Mouse (Mus musculus): ENCODE data around the gene Tut1.

The Tut1 gene

GRCm38 (mm10) chr19:8982303-8983149, 28.9 kb downstream of the Tut1 start:
- in situ Hi-C loops (cut with MseI, MboI), result no loop called here

- in situ Hi-C loops (cut with MseI, MboI), result no loop called here
Measured at GRCm38 (mm10) chr19:8983150-8983650, 29.6 kb downstream of the Tut1 start.

DNA sequence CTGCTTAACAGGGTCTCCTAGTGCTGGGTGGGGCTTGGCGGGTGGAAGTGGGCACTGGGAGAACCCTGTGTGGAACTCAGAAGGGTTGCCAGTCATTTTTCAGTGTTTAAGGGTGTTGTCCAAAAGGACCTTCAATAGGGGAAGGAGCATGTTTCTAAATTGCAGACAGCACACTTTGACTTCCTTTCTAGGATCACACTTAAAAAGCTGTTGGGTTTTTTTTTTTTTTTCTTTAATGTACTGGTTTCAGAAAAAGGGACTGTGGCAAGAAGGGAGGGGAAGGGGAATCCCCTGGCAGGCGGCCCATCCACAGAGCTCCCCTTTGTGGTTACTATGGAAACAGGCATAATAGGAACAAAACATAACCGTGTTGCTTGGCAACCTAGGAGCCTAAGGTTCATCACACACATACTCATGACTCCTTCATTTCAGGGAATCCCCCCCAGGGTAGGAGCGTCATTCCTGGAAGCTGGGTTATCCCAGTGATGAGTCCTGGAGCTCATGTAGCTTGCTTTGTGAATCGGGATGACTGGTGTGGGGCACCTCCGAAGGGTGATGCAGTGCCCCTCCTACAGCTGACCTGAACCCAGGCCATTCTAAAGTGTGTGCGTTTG, 30.7 kb downstream of the Tut1 start:
- in situ Hi-C loops (cut with MseI, MboI), result no loop called here

DNA sequence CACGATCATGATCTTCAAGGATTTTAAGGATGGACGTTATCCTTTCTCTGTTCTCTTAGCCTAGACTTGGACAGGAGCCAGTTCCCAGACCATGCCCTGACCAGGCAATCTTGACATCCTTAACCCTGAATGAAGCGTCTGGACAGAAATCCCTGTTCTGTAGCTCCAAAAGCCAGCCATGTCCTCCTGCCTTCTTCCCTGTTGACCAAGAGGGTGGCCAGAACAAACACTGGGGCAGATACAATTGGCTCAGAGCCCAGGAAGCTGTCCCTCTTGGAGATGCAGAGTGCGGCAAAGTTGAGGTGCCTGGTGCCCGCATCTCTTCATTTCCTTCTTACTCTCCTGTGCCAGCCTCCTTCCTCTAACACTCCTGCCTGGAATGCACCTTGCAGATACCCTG, 32.2 kb downstream of the Tut1 start:
- in situ Hi-C loops (cut with MseI, MboI), result no loop called here

- in situ Hi-C loops (cut with MseI, MboI), result no loop called here
Measured at GRCm38 (mm10) chr19:8987816-8988215, 34.2 kb downstream of the Tut1 start.

- in situ Hi-C loops (cut with MseI, MboI), result no loop called here
Measured at GRCm38 (mm10) chr19:8988346-8989065, 34.9 kb downstream of the Tut1 start.

DNA sequence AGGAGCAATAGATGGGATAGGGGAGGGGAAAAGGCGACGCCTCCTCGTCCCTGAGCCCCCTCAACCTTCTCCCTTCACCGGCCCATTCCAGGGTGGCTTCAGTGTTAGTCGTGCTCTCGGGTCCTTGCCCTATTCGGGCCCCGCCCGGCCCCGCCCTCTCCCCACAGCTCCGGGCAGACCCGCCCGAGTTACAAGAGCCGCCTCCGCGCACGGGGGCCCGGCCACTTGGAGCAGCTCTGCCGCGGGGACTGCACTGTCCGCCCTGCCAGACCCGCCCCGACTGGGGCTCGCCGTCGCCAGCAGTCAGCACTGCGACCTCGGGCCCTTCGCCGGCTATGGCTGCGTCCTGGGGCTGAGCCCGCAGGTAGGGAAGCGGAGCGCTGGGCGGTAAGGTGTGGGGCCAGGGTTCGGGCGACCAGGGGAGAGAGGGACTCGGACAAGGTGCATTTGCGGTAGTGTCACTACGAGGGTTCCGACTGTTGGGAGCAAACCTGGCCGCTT, 35.5 kb downstream of the Tut1 start, which contains the start of gene Ahnak:
Gene Ahnak, plus strand, starts transcription at position 219 of the 501 bp plus-strand sequence.
- in situ Hi-C loops (cut with MseI, MboI), result no loop called here

- in situ Hi-C loops (cut with MseI, MboI), result loop anchor here (5.0 kb wide), 1 partner anchor 93 kb away; no protein-coding TSS in a partner anchor
Measured at GRCm38 (mm10) chr19:8989567-8990431, 36.2 kb downstream of the Tut1 start.

GRCm38 (mm10) chr19:8990432-8991102, 36.9 kb downstream of the Tut1 start:
- in situ Hi-C loops (cut with MseI, MboI), result loop anchor here (5.0 kb wide), 1 partner anchor 92 kb away; no protein-coding TSS in a partner anchor

- in situ Hi-C loops (cut with MseI, MboI), result loop anchor here (5.0 kb wide), 1 partner anchor 91 kb away; no protein-coding TSS in a partner anchor
Measured at GRCm38 (mm10) chr19:8991245-8991870, 37.7 kb downstream of the Tut1 start.

DNA sequence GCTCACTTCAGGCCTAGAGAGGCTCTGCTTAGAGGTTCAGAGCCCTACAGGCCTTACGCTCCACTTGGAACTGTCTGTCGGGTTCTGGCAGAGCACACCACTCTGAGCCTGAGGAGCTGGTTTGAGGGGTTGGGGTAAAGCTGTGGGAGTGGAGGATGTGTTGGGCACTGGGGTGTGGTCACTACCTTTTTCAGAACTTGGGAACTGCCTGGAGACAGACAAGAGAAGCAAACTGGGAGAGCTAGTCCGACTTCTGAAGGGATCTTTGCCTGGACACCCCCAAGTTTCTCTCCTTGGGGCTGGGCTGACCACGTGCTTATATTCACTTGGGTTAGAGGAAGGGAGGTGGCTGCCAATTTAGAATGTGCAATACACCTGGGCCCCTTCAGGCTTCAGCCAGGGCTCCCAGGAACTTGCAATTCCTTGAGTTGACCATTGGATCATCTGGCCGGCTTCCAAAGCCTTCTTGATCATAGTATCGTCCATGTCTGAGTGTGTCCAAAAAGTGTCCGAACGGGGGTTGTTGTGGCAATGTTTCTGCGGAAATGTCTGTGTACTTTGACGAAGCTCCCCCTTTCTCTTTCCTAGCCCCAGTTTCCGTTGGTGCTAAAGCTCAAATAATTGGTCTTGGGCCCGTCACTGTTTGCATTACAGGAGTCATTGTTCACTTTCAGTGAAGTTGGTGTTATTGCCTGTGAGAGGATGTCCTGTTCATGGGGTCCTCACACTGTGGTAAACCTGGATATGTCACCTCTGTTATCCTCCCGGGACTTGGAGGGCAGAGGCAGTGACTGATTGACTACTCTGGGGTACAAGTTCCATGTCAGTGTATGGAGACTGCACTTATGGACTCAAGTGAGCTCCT, 38.5 kb downstream of the Tut1 start:
- in situ Hi-C loops (cut with MseI, MboI), result loop anchor here (5.0 kb wide), 1 partner anchor 90 kb away; no protein-coding TSS in a partner anchor

- in situ Hi-C loops (cut with MseI, MboI), result loop anchor here (5.0 kb wide), 1 partner anchor 89 kb away; no protein-coding TSS in a partner anchor
Measured at GRCm38 (mm10) chr19:8992769-8993624, 39.4 kb downstream of the Tut1 start.

- in situ Hi-C loops (cut with MseI, MboI), result loop anchor here (5.0 kb wide), 1 partner anchor 89 kb away; no protein-coding TSS in a partner anchor
Measured at GRCm38 (mm10) chr19:8993625-8993912, 39.9 kb downstream of the Tut1 start.

DNA sequence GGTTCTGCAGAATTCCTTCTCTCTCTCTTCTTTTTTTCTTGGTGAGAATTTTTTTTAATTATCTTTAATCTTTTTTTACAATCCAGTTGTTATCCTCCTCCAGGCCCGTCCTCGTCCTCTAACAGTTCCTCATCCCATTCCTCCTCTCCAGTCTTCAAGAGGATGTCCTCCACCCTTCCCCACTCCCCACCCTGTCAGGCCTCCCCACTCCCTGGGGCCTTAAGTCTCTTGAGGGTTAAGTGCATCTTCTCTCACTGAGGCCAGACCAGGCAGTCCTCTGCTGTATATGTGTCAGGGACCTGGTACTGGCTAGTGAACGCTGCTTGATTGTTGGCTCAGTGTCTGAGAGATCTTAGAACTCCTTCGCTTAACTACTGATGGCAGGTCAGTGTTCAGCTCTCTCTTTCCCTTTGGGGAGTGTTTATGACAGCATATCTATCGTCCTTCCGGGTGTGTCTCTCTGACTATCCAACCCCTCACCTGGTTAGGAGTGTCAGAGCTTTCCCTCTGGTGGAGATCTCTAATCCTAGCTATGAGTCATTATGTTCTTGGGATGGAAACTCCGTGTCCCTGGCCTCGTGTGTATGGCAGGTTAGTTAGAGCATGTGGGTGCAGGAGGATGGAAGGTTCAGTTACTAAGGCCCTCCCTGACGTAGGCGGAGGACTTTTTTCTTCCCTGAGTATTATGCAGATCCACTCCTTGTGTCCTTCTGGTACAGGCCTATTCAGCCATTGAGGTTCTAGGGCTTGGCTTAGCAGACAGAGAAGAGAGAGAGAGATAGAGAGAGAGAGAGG, 41.4 kb downstream of the Tut1 start:
- in situ Hi-C loops (cut with MseI, MboI), result loop anchor here (5.0 kb wide), 1 partner anchor 87 kb away; no protein-coding TSS in a partner anchor

GRCm38 (mm10) chr19:8996601-8997000, 43.0 kb downstream of the Tut1 start:
- in situ Hi-C loops (cut with MseI, MboI), result no loop called here

- in situ Hi-C loops (cut with MseI, MboI), result no loop called here
Measured at GRCm38 (mm10) chr19:8997546-8997945, 43.9 kb downstream of the Tut1 start.

DNA sequence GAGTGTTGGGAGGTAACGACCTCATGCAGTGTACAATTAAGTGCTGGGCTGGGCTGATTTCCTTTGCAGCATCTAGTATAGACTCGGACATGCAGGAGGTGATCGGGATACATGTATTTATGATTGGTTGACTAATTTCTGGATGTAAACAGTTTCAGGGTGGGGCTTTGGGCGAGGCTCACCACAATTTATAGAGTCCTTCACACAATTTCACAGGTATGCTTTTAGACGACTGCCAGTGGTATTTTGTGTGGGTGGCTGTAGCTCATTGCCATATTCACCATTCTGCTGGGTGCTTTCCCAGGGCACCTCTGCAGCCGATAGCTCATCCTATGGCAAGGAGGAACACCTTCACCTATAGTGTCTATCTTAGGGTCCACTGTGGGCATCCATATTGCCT, 44.9 kb downstream of the Tut1 start:
- in situ Hi-C loops (cut with MseI, MboI), result no loop called here
